8 mouse cellular contexts compared by ENCODE assay signal in genomic region chr11:77348985-77349384, GRCm38 (mm10).
DNase-seq lines count a peak whose midpoint lies in the region; ATAC-seq and TF ChIP-seq lines count a peak whose summit lies in the region.

No protein-coding gene starts in this region.

- no peak for TF ChIP-seq POLR2A in kidney, adult 2 months (IDR thresholded peaks at IDR 0.05; ENCODE audit: low read depth, low read length)

- TF ChIP-seq CTCF in kidney, adult 2 months (conservative IDR thresholded peaks at IDR 0.05; ENCODE audit: insufficient read depth, insufficient read length, low read depth, low read length), result no peak

- H3K4me3 ChIP-seq in kidney, adult 2 months (ENCODE audit: insufficient read depth, low read depth, low read length), result peak overlapping the region; percentile 16
- peak overlapping the region; percentile 53 for H3K4me3 ChIP-seq in hindbrain, embryonic 12.5 days

- 40% methylated on average over 6 of the region's 6 CpGs for WGBS in kidney, adult 2 months
- WGBS in hindbrain, embryonic 12.5 days, result 35% methylated on average over 6 of the region's 6 CpGs

- no peaks in the 10 kb centered on the region for H3K27me3 ChIP-seq in kidney, adult 2 months (replicated peaks; ENCODE audit: control insufficient read depth, insufficient read depth, low read length)
- H3K27me3 ChIP-seq in hindbrain, embryonic 12.5 days, result 0 out of 2 replicates have a peak, but pooled peaks cover 7% of the 10 kb centered on the region

- no peaks in the 10 kb centered on the region; the same call in 1 of the 2 replicates for H3K4me1 ChIP-seq in kidney, adult 2 months (ENCODE audit: control insufficient read depth, insufficient read depth, low read length)
- H3K4me1 ChIP-seq in hindbrain, embryonic 12.5 days, result peaks cover 10% of the 10 kb centered on the region; the same call in 1 of the 2 replicates

- no peaks in the 10 kb centered on the region for H3K9me3 ChIP-seq in hindbrain, embryonic 12.5 days (replicated peaks)

- no peak for DNase-seq in kidney, adult 2 months
- DNase-seq in kidney, postnatal 14 days, result no peak
- peak; percentile 7 for DNase-seq in Muller cell, postnatal 12 days (ENCODE audit: inconsistent ontology term)
- peak; percentile 33 for DNase-seq in thymus, postnatal 25 days
- no peak for DNase-seq in adrenal gland, adult 18-20 months (ENCODE audit: low spot score in 2 of 2)
- DNase-seq in cerebellum, adult 9-11 months, result no peak

- ATAC-seq in hindbrain, embryonic 12.5 days (ENCODE audit: low FRiP score), result no peak
- peak; percentile 19; the same call in 1 of the 2 replicates for ATAC-seq in megakaryocyte, adult 5-6 weeks (ENCODE audit: poor library complexity, severe bottlenecking)

- peak overlapping the region; percentile 89 for H3K4me2 ChIP-seq in hindbrain, embryonic 12.5 days (replicated peaks)

- H3K36me3 ChIP-seq in kidney, adult 2 months (ENCODE audit: control insufficient read depth, insufficient read depth, low read length), result no peaks in the 10 kb centered on the region
- H3K36me3 ChIP-seq in hindbrain, embryonic 12.5 days, result no peaks in the 10 kb centered on the region

- no peak overlapping the region for H3K27ac ChIP-seq in kidney, adult 2 months (ENCODE audit: insufficient read depth, low read depth, low read length)
- no peak overlapping the region for H3K27ac ChIP-seq in hindbrain, embryonic 12.5 days

- no peak overlapping the region for H3K9ac ChIP-seq in hindbrain, embryonic 12.5 days

Comparison
In these comparisons a context has a peak if more than half of its experiments do, and no peak if none do; other contexts are left out.
1. DNase-seq: peak in Muller cell, postnatal 12 days (single experiment) and thymus, postnatal 25 days (single experiment); none in kidney, adult 2 months (single experiment), kidney, postnatal 14 days (single experiment), adrenal gland, adult 18-20 months (0 of 2) and cerebellum, adult 9-11 months (single experiment).